Mouse (Mus musculus): ENCODE measurements around the gene Ap2a2.
"Not testable (repeated sequence)": the region's sequence is repeated elsewhere in the genome, so short reads cannot be mapped to it uniquely, and the experiment has no call there.

Gene Ap2a2

GRCm38 (mm10) chr7:141559726-141560325 lies 2.1 kb upstream of the Ap2a2 start:
- no peak for DNase-seq (ENCODE audit: low spot score in 2 of 2)

- DNase-seq (ENCODE audit: low spot score in 2 of 2): no peak
Observed at GRCm38 (mm10) chr7:141560471-141560870, 1.5 kb upstream of the Ap2a2 start.

DNA sequence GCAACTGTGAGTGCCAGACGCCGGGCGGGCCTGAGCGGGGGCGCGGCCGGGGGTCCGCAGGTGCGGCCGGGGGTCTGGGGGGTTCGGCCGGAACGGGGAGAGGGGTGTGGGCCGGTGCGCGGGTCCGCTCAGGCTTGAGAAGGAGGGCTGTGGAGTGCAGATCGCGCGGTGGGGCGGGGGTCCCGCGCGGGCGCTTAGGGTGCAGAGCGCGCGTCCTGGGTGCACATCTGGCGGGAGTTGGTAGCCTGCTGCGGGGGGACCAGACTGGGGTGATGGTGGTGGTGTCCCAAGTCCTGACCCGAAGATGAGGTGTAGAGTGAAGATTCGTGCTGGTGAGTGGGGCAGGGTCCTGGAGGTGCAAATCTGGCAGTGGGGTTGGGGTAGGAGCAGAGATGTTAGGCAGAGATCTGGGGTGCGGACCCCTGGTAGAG lies 463 bp downstream of the Ap2a2 start:
- DNase-seq (ENCODE audit: low spot score in 2 of 2): peak in 1 of 2 experiments; percentile 53

DNA sequence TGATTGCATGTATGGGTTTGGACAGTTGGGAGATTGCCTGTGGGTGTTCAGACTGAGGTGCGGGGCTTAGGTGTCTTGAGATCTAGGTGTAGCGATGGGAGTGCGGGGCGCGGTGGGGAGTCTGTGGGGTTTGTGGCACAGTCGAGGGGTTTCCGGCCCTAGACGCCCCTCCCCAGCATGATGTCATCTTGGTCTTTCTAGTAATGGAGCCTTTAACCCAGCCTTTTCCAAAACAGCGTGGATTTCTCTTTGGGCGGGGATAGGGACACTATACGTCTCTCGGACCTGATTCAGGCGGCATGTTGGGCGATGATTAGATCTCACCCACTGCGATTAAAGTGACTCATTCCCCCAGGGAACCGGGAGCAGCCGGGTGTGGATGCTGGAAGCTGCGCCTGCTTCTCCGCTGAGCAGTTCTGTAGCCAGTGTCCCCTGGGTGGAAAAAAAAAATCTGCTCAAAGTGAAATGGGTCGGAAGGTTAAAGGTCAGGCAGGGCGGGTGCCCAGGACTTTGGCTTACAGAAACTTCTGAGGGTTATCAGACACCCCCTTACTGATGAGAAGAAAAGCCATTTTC lies 967 bp downstream of the Ap2a2 start:
- peak; percentile 75 to 82 for DNase-seq (ENCODE audit: low spot score in 2 of 2)

- no peak for DNase-seq (ENCODE audit: low spot score in 2 of 2)
Observed at GRCm38 (mm10) chr7:141564561-141564960, 2.6 kb downstream of the Ap2a2 start.

- no peak for DNase-seq (ENCODE audit: low spot score in 2 of 2)
Observed at GRCm38 (mm10) chr7:141566587-141566986, 4.6 kb downstream of the Ap2a2 start.

GRCm38 (mm10) chr7:141569283-141569803 lies 7.4 kb downstream of the Ap2a2 start:
- no peak for DNase-seq (ENCODE audit: low spot score in 2 of 2)

DNA sequence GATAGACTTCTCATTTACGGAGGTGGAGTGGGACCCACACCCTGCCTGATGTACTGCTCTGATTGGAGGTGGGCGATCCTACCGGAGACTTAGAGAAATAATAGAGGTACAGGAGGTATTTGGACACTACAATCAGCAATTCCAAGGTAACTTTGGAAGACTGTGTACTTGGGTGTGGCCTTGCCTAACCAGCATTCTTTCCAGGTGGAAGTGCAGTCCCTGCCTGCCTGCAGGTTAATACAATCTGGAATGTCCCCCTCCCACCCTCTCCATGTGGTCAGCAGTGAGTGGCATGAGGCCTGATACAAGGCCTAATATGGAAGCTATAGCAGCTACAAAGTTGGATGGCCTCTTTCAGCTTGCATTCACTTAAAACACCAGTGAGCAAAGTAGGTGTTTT lies 7.9 kb downstream of the Ap2a2 start:
- DNase-seq (ENCODE audit: low spot score in 2 of 2): no peak

DNA sequence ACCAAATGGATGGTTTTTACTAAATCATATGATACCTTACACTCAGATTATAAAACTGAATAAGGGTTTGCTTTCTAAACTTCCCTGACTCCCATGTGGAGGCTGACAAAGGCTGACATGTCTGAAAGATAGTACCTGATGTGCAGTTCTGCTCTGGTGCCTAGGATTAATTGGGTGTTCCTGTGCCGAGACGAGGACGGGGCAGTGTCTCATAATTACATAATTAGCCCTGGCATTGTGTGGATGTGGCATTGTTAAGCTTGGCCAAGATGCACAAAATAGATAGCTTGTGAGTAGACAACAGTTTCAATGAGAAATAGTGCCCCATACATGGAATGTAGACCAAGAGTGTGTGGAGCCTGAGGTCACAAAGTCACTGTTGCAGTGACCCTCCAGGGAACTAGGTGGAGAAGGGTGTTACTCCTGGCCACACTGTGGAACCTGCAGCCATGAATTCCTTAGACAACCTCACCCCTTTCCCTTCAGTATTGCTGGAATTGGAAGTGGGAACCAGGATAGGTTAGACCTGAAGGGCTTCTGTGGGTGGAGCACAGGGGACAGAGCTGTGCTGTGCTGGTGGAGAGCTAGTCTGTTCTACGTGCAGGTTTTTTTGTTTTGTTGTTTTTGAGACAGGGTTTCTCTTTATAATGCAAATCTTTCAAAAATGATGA lies 8.8 kb downstream of the Ap2a2 start:
- DNase-seq (ENCODE audit: low spot score in 2 of 2): no peak

DNA sequence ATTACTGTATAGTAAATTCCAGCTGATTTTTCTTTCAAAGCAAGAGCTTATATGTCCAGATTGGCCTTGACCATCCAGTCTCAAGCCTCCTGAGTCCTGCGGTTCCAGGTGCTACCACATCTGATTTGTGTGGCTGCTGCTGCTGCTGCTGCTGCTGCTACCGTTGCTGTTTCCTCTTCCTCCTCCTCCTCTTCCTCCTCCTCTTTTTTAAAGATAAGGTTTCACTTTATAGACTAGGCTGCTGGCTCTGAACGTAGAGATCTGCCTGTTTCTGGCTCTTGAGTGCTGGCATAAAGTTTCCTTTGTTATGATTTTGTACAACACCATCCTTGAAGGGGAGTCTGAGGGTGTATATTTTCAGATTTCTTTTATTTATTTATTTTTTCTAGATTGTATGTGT lies 12.1 kb downstream of the Ap2a2 start:
- no peak for DNase-seq (ENCODE audit: low spot score in 2 of 2)

- DNase-seq (ENCODE audit: low spot score in 2 of 2): no peak
Observed at GRCm38 (mm10) chr7:141575481-141575880, 13.5 kb downstream of the Ap2a2 start.

- no peak for DNase-seq (ENCODE audit: low spot score in 2 of 2)
Observed at GRCm38 (mm10) chr7:141577801-141578200, 15.8 kb downstream of the Ap2a2 start.

DNA sequence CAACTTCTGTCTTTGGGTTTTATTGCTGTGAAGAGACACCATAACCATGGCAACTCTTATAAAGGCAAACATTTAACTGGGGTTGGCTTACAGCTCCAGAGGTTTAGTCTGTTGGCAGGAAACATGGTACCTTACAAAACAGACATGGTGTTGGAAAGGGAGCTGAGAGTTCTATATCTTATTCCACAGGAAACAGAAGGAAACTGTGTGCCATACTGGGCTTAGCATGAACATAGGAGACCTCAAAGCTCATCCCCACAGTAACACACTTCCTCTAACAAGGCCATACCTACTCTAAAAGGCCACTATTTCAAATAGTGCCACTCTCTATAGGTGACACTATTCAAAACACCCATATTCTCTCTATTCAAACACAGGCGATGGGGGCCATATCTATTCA lies 16.5 kb downstream of the Ap2a2 start:
- no peak for DNase-seq (ENCODE audit: low spot score in 2 of 2)

GRCm38 (mm10) chr7:141578943-141579342 lies 17.0 kb downstream of the Ap2a2 start:
- no peak for DNase-seq (ENCODE audit: low spot score in 2 of 2)

GRCm38 (mm10) chr7:141581323-141581722 lies 19.4 kb downstream of the Ap2a2 start:
- no peak for DNase-seq (ENCODE audit: low spot score in 2 of 2)

DNA sequence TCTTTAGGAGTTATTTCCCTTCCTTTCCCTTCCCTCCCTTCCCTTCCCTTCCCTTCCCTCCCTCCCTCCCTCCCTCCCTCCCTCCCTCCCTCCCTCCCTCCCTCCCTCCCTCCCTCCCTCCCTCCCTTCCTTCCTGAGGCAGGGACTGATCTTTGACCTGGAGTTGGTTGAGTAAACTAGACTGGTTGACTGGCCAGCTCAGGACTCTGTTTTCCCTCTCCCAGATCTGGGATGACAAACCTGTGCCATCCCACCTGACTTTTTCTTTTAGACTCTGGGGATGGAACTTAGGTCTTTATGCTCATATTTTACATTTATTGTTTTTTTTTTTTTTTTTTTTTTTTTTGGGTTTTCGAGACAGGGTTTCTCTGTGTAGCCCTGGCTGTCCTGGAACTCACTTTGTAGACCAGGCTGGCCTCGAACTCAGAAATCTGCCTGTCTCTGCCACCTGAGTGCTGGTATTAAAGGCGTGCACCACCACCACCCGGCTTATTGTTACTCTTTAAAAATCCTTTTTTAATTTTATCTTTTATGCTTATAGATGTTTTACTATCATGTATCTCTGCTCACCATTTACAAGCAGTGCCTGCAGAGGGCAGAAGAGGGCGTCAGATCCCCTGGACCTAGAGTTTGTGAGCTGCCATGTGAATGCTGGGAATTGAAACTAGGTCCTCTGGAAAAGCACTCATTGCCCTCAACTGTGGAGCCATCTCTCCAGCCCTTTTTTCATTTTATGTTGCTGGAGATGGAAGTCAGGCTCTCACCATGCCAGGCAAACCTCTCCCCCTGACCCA lies 22.3 kb downstream of the Ap2a2 start:
- DNase-seq (ENCODE audit: low spot score in 2 of 2): no peak

- no peak for DNase-seq (ENCODE audit: low spot score in 2 of 2)
Observed at GRCm38 (mm10) chr7:141585288-141585687, 23.3 kb downstream of the Ap2a2 start.

DNA sequence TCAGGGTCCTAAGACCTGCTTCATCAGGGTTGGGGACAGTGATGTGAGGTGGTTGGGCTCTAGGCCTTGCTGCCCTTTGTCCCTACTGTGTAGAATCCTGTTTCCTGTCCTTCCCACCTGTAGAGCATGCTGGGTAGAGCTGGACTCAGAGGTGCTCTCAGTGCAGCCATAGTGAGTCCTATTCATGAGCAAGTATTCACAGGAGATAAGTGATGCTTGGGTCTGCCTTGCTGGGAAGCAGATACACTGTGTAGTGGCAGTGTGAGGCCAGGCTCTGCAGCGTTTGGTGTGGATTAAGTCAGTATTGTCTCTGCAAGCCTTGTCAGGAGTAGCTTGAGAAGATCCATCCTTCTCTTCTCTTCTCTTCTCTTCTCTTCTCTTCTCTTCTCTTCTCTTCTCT lies 23.9 kb downstream of the Ap2a2 start:
- DNase-seq (ENCODE audit: low spot score in 2 of 2): no peak

- DNase-seq (ENCODE audit: low spot score in 2 of 2): no peak
Observed at GRCm38 (mm10) chr7:141588890-141589289, 26.9 kb downstream of the Ap2a2 start.

- not testable (repeated sequence) for DNase-seq (ENCODE audit: low spot score in 2 of 2)
Observed at GRCm38 (mm10) chr7:141590249-141590648, 28.3 kb downstream of the Ap2a2 start.

GRCm38 (mm10) chr7:141590959-141591358 lies 29.0 kb downstream of the Ap2a2 start:
- no peak for DNase-seq (ENCODE audit: low spot score in 2 of 2)

GRCm38 (mm10) chr7:141592096-141592495 lies 30.1 kb downstream of the Ap2a2 start:
- no peak for DNase-seq (ENCODE audit: low spot score in 2 of 2)

Data from heart, adult 9 months (tissue).